Mouse (Mus musculus): Measurements from ENCODE around the gene Sfmbt2.
"Not testable (repeated sequence)": the region's sequence is repeated elsewhere in the genome, so short reads cannot be mapped to it uniquely, and the experiment has no call there.

Gene Sfmbt2

DNA sequence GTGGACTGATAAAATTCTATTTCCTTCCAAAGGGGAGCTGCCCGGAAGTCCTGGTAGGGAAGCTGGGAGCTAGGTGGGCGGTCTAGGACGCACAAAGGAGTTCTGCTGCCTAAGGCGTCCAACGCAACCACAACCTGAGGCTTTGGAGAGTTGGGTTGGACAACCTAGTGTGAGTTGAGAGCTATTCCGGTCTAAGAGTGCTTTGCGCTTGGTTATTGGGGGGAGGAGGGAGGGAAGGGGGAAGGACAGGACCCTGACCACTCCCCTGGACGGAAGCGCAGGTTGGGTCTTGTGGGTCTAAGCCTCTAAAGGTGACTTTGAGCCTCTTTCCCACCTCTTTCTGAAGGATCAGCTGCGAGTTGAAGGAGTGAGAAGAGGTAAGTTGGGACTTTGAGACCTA lies at the start of gene Sfmbt2:
TSS of gene Sfmbt2 (plus strand) at position 335 of the 400 bp plus-strand sequence.
- peak; percentile 5 for DNase-seq (ENCODE audit: low read depth, low spot score)

DNA sequence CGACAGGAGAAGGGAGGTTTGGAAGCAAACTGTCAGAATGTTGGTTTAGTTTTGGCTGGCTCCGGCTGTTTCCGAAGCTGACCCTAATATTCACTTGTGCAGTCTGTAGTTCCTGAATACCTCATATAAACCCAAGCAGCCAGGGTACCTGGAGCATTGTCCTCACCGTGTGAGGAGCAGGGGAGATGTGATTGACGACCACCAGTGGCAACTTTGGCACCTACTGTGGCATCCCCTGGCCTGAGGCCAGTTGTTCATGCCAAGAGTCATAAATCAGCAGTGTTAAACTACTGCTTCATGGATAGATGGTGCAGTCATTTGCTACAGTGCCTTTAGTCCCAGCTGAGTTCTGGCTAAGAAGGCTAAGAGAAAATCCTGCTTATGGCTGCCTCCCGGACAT lies 49.2 kb upstream of the Sfmbt2 start:
- DNase-seq (ENCODE audit: low read depth, low spot score) = no peak

DNA sequence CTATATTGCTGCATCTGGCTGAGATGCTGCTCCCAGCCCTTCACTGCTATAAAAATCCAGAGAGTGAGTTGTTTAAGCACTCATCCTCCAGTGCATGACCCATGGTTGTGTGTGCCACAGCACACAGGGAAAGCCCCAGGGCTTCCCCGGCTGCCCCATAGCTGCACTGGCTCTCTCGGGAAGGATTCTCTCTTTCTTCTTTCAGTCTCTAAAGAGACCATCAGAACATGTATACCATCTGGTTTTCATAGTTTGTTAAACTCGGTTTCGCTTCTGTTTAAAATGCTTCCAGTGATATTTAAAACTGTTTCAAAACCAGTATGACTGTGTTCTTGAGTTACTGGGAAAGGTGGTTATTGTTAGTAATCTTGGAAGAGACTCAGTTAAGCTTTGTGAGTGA lies 47.1 kb upstream of the Sfmbt2 start:
- DNase-seq (ENCODE audit: low read depth, low spot score) = no peak

DNA sequence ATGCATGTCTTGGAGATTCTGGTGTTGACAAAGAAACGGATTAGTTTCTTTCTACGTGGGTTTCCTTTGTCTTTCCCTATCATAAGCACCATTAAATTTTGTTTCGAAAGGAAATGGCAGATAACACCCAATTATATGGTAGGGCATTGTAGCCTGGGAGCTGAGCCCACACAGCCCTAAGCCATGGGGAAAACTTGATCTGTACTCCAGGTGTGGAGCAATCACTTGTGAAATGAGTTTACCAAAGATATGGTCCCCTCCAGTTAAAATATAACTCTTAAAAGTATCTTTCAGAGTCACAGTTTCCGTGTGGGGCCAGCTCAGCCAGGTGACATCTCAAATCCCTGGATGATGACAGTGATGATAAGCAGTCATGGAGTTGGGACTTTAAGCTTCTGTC lies 45.3 kb upstream of the Sfmbt2 start:
- no peak for DNase-seq (ENCODE audit: low read depth, low spot score)

DNA sequence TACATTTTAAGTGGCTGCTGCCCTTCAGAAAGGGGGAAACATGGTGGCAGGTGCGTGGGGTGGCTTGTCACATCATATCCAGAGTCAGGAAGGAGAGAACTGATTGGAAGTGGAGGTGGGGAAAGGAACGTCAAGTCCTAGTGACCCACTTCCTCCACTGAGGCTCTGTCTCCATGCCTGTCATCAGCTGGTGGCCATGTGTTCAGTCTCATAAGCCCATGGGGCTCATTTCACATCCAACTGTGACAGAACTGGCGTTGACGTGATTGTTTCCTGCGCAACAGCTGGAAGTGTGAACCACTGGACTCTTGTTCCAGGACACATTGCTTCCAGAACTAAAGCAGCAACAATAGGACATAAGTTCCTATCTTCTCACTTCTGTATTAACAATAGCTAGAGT lies 40.1 kb upstream of the Sfmbt2 start:
- no peak for DNase-seq (ENCODE audit: low read depth, low spot score)

DNA sequence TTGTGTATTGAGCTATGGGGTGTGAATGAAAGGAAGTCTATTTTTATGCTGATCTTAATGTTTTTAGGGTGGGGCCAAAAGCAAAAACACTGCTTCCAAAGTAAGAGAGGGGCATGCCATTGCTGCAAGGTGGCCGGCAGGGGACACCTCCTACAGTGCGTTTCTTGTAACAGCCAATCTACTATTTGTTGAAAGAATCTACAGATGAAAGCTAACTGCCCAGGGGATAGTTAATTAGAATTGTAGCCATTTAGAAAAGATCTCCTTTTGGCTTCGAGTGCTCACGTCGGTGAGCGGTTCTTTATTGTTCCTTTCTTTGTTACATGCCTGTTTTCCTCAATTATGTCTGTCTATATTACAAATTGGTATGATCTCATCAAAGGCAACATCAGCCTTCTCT lies 36.0 kb upstream of the Sfmbt2 start:
- no peak for DNase-seq (ENCODE audit: low read depth, low spot score)

DNA sequence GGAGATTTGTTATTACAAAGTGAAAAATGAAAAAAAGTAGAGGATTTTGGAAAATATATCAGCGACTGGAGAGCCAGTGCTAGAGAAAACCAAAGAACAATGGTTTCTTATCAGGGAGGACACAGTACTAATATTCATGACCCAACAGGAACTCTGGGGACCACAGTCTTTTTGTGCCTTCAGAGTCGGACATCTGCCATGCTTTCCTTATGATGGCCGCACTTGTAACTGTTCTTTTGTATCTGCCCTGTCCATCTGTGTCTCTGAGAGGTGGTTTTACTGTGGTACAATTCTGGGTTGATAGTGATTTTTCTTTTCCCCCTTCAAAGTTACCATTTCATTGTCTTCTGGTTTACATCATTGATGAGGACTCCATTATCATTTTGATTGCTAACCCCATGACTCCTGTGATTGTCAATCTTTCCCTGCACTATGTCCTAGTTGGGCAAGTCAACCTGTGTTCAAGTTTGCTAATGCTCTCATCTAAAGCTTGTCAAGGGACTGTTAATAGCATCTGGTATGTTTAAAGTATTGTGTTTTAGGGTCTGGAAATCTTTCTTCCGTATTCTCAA lies 35.2 kb upstream of the Sfmbt2 start:
- no peak for DNase-seq (ENCODE audit: low read depth, low spot score)

DNA sequence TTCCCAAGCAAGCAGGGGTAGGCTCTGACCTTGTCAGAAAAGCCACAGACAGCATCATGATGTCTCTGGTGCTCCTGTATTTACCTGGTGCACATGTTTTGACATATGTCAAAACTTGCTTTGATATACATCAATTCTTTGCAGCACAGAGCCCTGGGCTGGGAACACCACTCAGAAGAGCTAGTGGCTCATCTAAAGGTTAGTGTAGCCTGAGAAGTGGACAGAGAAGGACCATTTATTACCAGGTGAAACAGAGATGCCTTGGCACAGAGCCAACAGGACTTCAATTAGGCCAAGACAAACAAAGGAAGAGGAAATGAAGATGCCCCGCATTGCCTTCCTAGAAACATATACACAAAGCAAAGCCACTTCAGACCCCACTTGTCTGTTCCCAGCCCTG lies 30.3 kb upstream of the Sfmbt2 start:
- no peak for DNase-seq (ENCODE audit: low read depth, low spot score)

DNA sequence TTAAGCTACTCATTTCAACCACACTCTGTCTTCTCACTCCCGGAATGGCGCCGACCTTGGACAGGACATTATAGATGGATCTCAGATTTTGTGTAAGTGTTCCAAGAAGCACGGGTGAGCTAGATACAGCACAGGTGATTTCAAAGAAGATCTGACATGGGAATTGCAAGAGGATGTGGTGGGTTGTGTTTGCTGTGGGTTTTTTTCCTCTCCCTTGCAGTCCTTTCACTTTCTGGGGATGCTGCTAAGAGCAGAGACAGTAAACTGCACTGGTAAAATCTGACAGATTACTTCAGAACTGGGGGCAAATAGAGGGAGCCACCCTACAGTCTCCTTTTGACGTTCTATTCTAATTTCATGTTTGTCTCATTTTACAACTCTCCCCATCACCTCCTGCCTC lies 26.8 kb upstream of the Sfmbt2 start:
- peak; percentile 38 for DNase-seq (ENCODE audit: low read depth, low spot score)

DNA sequence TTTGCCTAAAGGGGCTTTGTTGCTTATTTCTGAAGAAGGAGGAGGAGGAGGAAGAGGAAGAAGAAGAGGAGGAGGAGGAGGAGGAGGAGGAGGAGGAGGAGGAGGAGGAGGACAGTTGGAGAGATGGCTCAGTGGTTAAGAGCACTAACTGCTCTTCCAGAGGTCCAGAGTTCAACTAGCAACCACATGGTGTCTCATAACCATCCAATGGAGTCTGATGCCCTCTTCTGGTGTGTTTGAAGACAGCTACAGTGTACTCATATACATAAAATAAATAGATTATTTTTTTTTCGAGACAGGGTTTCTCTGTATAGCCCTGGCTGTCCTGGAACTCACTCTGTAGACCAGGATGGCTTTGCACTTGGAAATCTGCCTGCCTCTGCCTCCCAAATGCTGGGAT lies 26.2 kb upstream of the Sfmbt2 start:
- DNase-seq (ENCODE audit: low read depth, low spot score) = not testable (repeated sequence)

DNA sequence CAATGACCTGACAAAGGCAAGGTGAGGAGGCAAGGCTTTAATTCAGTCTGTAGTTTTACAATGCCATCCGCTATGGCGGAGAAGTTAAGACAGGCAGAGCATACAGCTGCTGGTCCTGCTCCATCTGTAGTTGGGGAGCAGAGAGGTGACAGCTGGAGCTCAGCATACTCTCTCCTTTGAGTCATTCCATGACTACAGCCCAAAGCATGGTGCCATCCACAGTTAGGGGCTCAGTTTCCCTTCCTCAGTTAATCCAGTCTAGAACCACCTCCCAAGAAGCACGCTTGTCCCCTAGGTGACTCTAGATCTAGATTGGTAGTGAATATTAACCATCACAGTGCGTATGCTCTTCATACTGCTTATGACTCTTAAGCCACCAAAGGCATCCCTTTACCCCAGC lies 23.1 kb upstream of the Sfmbt2 start:
- no peak for DNase-seq (ENCODE audit: low read depth, low spot score)

DNA sequence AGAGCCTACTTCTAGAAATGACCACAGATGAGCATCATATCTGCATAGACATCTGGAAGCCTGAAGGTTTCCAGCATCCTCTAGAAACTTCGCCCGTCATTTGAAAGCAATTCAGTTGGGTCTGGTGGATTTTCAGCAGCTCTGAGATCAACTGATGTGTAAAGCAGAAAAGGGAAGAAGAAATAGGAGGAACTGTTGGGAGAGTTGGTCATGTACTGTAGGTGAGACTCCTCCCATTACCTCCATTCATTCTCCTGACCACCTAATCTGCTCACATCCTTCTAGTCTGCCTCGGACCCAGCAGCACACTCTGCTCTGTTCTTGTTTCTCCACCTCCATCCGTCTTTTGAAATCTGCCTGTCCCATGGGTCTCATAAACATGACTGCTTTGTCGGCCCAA lies 22.3 kb upstream of the Sfmbt2 start:
- DNase-seq (ENCODE audit: low read depth, low spot score) = no peak

DNA sequence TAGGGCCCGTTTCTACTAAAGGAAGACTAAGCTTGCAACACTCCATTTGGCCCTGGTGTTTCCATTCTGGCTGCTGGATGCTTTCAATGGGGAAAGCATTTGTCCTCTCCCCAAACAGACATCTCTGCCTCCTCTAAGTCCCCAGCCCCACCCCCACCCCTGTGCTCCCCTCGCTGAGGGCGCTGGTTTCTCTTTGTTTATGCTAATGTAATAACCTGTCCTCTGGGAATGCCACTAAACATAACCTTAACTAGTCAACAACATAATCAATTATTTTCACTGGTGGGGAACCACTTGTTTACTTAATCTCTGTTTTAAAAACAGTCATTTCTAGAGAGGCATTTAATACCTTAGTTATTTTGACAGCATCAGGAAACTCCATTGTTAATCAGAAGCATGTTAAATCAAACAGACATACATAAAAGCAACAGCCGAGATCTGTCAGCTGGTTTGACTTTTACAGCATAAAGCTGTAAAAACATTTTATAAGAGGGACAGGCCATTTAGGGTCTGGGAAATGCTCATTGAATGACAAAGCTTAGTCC lies 20.0 kb upstream of the Sfmbt2 start:
- no peak for DNase-seq (ENCODE audit: low read depth, low spot score)

DNA sequence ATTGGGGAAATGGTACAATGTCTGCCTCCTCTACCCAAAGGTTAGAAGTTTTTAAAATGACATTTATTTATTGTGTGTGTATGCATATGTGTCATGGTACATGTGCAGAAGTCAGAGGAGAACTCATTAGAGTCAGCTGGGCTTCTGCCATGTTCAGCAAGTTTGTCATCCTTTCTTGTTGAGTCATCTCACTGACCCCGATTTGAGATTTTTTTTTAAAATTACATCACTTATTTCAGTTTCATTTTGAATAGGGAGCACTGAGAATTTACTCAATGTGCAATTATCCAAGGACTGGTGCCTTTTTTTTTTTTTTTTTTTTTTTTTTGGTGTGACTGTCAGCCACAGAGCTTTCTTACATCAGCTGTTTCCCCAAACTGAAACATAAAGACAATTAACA lies 19.2 kb upstream of the Sfmbt2 start:
- DNase-seq (ENCODE audit: low read depth, low spot score) = no peak

DNA sequence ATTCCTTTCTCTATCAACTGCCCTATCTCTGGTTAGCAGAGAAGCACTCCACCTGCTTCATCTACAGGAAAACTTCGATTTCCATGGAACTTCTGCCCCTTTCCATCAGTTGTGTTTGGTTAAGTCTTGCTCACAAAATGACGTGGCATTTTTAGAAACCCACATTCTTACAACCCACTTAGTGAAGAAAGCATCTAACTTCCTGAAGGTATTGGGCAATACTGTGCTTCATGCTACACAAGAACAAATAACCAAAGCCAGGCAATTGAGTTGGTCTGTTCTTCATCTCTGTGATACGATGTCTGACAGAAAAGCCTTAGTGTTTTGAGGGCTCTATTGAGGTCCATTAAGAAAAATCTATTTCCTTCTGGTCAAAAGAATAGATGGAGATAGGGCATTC lies 17.4 kb upstream of the Sfmbt2 start:
- no peak for DNase-seq (ENCODE audit: low read depth, low spot score)

DNA sequence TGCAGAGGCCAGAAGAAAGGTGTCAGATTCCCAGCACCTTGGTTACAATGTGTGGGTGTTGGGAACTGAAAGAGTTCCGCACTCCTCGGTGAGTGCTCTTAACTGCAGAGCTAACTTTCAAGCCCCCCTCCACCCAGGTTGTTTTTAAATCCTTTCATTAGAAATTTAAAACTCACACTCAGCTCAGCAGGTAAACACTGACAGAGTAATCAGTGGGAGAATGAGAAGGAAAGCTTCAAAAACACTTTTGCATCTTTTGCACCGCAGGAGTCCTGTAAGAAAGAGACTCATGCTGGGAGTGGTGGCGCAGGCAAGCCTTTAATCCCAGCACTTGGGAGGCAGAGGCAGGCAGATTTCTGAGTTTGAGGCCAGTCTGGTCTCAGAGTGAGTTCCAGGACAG lies 16.4 kb upstream of the Sfmbt2 start:
- DNase-seq (ENCODE audit: low read depth, low spot score) = no peak

DNA sequence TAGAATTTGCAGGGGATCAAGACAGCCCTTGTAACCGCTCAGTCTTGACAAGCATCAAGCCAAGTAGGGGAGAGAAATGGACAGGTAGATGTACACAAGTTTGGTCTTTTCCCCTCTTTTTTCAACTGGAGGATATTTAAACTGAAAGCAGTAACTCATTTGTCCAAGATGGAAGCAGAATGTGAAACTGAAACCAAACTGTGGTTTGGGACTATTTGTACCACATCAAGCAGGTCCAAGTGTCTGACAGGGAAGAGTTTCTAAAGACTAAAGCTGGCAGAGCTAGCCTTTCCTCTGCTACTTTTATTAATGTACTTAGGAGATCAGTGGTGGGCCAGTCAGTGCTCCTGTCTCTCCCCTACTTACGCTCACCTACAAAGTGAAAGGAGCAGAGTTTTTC lies 10.4 kb upstream of the Sfmbt2 start:
- DNase-seq (ENCODE audit: low read depth, low spot score) = no peak

DNA sequence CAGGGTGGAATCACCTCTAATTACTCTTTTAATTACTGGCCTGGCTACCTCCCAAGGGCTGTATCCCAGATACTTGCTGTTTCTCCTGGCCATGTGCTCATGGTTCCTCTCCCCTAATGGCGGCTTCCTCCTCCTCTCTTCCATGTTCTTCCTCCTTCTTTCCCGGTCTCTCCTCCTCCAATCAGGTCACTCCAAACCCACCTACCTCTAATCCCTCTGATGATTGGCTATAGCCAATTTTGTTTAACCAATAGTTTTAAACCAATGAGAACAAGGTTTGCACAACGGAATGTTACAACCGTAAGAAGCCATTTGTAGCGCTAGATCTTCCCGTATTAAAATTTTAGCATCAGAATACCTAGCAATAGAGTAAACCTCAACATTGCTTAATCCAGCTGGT lies 5.2 kb upstream of the Sfmbt2 start:
- DNase-seq (ENCODE audit: low read depth, low spot score) = no peak

DNA sequence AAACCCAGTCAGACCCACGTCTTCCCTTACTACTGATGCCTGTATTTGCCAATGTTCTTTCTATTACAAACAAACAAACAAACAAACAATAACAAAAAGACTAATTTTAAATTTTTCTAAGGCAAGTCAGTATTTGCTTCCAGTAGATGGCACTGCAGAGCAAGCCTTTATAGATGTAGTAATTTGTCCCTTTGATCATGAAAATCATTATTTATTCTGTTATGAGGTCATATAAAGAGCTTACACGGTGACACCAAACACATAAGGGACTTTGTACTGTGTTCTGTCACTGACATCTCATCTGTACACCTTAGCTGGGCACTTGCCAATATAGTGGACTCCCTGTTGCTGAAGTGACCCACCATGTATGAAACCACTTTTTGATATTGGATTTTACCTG lies 4.0 kb upstream of the Sfmbt2 start:
- DNase-seq (ENCODE audit: low read depth, low spot score) = peak; percentile 70

DNA sequence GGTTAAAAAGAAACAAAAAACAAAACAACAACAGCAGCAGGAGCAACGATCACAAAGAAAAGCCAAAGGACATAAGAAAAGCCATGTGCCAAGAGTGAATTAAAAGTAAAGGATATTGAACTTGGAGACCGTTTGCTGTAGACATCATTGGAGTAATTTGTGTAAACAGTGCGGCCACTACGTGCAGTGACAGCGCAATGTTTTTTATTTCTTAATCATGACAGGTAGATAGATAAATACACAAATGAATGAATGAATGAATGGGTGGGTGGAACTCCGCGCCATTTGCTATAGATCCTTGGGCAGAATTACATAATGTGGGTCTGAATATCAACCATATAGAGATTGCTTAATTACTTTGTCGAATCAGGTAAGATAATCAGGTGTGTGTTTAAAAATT lies 634 bp upstream of the Sfmbt2 start:
- DNase-seq (ENCODE audit: low read depth, low spot score) = no peak

DNA sequence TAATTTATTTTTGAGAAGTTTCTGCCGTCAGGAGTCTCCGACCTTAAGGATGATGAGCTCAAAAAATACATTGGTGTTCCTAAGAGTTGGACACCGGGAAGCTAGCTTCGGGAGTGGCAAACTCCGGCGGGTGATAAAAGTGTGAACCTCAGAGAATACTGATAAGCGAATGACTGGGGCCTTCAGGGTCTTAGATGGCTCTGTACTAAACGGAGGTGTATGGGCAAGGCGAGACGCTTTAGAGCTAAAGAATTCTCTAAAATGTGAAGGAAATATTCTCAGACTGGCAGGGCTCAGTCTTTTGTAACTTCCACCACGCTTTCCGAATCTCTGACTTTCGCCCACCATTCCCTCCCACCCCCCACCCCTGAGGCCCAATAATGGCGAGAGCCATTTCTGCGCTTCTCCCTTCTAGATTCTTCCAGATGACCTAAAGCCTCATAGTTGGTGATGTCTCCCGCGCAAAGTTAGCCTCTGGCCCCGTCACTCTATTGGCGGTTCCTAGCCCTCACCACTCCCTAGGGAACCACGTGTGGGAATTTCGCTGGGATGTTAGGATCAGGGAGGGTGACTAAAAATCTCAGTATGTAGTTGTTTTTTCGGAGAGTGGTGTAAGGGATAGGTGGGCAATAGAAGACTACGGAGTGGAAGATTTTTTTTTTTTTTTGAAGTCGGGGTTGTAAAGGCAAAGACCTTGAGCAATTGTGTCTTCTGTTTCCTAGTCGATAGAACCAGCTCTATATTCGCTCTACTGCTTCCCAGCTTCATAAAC lies 563 bp downstream of the Sfmbt2 start:
- DNase-seq (ENCODE audit: low read depth, low spot score) = peak; percentile 5

DNA sequence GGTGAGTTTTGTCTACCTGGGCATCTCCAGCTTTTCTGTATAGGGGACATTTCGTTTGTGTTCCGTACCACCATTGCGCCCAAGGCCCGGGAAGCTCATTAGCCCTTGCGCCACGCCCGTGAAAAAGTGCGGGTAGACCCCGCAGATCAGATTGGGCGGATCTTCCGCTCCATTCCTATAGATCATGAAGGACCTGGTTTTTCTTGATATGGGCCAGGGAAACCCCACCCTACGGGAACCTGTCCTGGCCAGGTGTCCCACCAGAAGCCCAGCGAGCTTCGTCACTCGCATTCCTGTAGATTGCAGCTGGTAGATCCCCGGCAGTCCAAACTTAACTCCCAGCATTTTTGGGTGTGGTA lies 1.1 kb downstream of the Sfmbt2 start:
- DNase-seq (ENCODE audit: low read depth, low spot score) = peak; percentile 12

DNA sequence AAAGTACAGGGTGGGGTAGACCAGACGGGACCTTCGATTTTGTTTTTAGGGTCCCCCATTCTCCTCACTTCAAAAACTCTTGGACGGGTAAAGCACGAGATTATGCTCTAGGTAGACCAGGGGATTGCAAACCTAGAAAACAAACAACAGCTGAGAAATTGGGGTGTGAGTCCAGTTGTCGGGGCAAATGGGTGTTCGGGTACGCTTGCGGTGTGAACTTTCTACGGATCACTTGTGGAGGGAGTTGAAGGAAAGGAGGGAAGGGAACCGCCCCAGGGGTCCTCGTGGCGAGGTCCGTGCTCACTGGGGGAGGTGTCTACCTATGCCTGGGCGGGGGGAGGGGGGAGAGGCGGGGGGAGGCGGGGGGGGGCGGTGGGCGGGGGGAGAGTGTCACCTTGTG lies 1.6 kb downstream of the Sfmbt2 start:
- no peak for DNase-seq (ENCODE audit: low read depth, low spot score)

DNA sequence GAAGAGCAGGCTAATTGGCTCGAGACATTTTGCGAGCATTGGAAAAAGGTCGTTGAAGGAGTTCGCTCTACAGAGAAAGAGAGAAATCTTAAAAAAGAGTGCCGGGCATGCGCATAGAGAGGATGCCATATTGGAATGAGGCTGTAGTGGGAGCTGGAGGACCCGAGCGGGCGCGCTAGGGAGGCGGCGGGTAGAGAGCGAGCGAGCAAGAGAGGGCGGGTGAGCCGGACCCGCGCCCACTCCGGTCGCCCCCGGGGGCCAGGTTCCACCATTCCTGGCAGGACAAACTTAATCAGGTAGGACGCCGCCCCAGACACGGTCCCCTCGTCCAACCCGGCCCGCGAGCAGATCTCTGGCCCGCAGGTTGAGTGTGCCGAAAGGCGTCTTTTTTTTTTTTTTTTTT lies 2.0 kb downstream of the Sfmbt2 start:
- peak; percentile 82 for DNase-seq (ENCODE audit: low read depth, low spot score)

Measured in CD4-positive, CD25-positive, alpha-beta regulatory T cell, adult 2 months (primary cell).